Mouse (Mus musculus) midbrain, embryonic 14.5 days (tissue): ENCODE results near the gene Xlr4c. TPM values are rescaled to one million over a fixed set of nuclear protein-coding genes. Genes with fewer than 3 reads are reported as not detected.
A peak's percentile ranks its signal among the peaks of the same experiment; 100 is the strongest.
"Not testable (repeated sequence)": the region's sequence is repeated elsewhere in the genome, so short reads cannot be mapped to it uniquely, and the experiment has no call there.

Experiments
- ATAC-seq: fragments of 200-750 bp; cut with Nextera tagmentation; 2 replicates; pipeline ENCODE4 v1.8.0; 2017; ENCODE audit warnings: moderate number of reproducible peaks, moderate library complexity; ENCODE audit not compliant: low FRiP score, low TSS enrichment
- DNase-seq: peaks from one replicate; pipeline ENCODE4 v3.0.0-alpha.2; 2015
- H3K27ac ChIP-seq: fragments of 300-500 bp; sonication (generic); replicated peaks from 2 replicates; pipeline ENCODE4 v1.5.1; 2014; ENCODE audit warnings: mild to moderate bottlenecking, low read depth, low read length, moderate library complexity
- H3K27me3 ChIP-seq: fragments of 300-500 bp; sonication (generic); 2 replicates; pipeline ENCODE4 v1.6.1; 2014; ENCODE audit warnings: low read length, control low read depth, mixed read lengths; ENCODE audit not compliant: control insufficient read depth, insufficient read depth
- H3K36me3 ChIP-seq: fragments of 300-500 bp; sonication (generic); 2 replicates; pipeline ENCODE4 v1.6.1; 2014; ENCODE audit warnings: low read length, control low read depth; ENCODE audit not compliant: control insufficient read depth, insufficient read depth
- H3K4me1 ChIP-seq: fragments of 300-500 bp; sonication (generic); 2 replicates; pipeline ENCODE4 v1.6.1; 2014; ENCODE audit warnings: mild to moderate bottlenecking, antibody characterized with exemption, low read length, control low read depth; ENCODE audit not compliant: control insufficient read depth, insufficient read depth
- H3K4me2 ChIP-seq: fragments of 300-500 bp; sonication (generic); 2 replicates; pipeline ENCODE4 v1.6.1; 2014; ENCODE audit warnings: mild to moderate bottlenecking, low read length, moderate library complexity
- H3K4me3 ChIP-seq: fragments of 300-500 bp; sonication (generic); replicated peaks from 2 replicates; pipeline ENCODE4 v1.5.1; 2014; ENCODE audit warnings: low read depth, low read length
- H3K9ac ChIP-seq: fragments of 300-500 bp; sonication (generic); replicated peaks from 2 replicates; pipeline ENCODE4 v1.6.1; 2014; ENCODE audit warnings: mild to moderate bottlenecking, low read length, moderate library complexity
- H3K9me3 ChIP-seq: fragments of 300-500 bp; sonication (generic); 2 replicates; pipeline ENCODE4 v1.6.1; 2016; ENCODE audit warnings: low read length, control low read depth, mixed read lengths; ENCODE audit not compliant: control insufficient read depth
- WGBS: fragments of 180-500 bp; shearing (Covaris S2); extraction: QIAGEN DNeasy Blood & Tissue Kit; methylation state at CpG from one replicate; pipeline ENCODE4 v1.1.7; 2014; 5-methylcytosine and 5-hydroxymethylcytosine counted together
- polyA plus RNA-seq: library from polyadenylated mRNA; unstranded; fragments of >200 nt; fragmentation: Nextera tagmentation; extraction: Ambion mirVana; gene quantifications from 2 replicates; pipeline ENCODE4 v1.2.1, GENCODE M21; 2014

Gene Xlr4c
- polyA plus RNA-seq, result 0.28 TPM in 1 of 2 replicates, not detected in the other

- not testable (repeated sequence) for H3K9me3 ChIP-seq, H3K27ac ChIP-seq, DNase-seq, H3K4me3 ChIP-seq, H3K36me3 ChIP-seq, H3K4me2 ChIP-seq, ATAC-seq, H3K27me3 ChIP-seq, H3K4me1 ChIP-seq, H3K9ac ChIP-seq
- 88% methylated on average over 12 of the region's 14 CpGs for WGBS
Measured at GRCm38 (mm10) chrX:73242821-73243325, at the start of gene Xlr4c. Gene Xlr4c, minus strand, starts transcription at chrX:73243130.

DNA sequence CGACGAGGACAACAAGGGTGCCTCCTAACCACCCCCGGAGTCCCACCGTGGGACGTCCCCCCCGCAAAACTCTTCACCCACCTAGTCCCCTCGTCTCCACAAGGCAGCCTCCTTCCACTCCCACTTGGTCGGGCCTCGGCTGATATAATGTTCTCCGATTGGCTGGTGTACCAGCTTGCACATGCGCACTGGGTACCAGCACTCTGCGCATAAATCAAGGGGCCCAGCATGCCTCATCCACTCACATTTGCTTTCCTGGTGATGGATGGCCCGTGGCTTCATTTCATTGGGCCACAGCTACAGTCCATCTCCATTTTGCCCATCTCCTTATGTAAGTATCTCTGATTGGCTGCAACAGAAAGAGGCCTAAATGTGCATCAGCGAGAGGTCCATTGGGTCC lies 22.3 kb upstream of the Xlr4c start, which contains the start of gene Xlr3c:
Gene Xlr3c, minus strand, starts transcription at position 121 of the 400 bp plus-strand sequence.
- not testable (repeated sequence) for H3K27ac ChIP-seq, H3K4me2 ChIP-seq, ATAC-seq, H3K4me3 ChIP-seq, H3K4me1 ChIP-seq, DNase-seq, H3K36me3 ChIP-seq, H3K9me3 ChIP-seq, H3K9ac ChIP-seq, H3K27me3 ChIP-seq
- 90% methylated on average over 14 of the region's 14 CpGs for WGBS

DNA sequence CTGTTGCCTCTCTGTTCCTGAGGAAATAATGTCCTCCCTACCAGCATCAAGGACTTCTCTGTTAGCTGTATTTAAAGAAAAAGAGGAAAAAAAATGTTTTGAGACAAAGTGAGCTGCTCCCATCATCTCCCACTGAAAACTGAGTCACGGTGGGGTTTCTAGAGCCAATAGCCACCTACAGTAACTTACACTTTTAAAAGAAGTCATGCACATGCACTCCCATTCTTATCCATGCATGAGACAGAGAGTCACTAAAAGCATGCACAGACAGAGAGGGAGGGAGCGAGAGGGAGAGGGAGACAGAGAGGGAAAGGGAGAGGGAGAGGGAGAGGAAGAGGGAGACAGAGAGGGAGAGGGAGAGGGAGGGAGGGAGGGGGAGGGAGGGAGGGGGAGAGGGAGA lies 19.5 kb upstream of the Xlr4c start:
- 89% methylated on average over 1 of the region's 2 CpGs for WGBS
- ATAC-seq, H3K4me3 ChIP-seq, H3K9ac ChIP-seq, H3K27ac ChIP-seq, H3K4me1 ChIP-seq, DNase-seq, H3K36me3 ChIP-seq, H3K27me3 ChIP-seq, H3K4me2 ChIP-seq, H3K9me3 ChIP-seq: not testable (repeated sequence)

- ATAC-seq (no peak), DNase-seq (no peak)
- peak overlapping the region; percentile 72 for H3K9ac ChIP-seq
- H3K27me3 ChIP-seq, result no peaks in the 10 kb centered on the region
- WGBS, result 19% methylated on average over 3 of the region's 3 CpGs
- H3K27ac ChIP-seq, result peak overlapping the region; percentile 92
- peak overlapping the region; percentile 57 for H3K4me3 ChIP-seq
- no peaks in the 10 kb centered on the region for H3K4me1 ChIP-seq
- no peaks in the 10 kb centered on the region for H3K9me3 ChIP-seq
- H3K4me2 ChIP-seq, result peak overlapping the region; percentile 58
- no peaks in the 10 kb centered on the region for H3K36me3 ChIP-seq
Measured at GRCm38 (mm10) chrX:73229288-73229687, 13.6 kb downstream of the Xlr4c start.

DNA sequence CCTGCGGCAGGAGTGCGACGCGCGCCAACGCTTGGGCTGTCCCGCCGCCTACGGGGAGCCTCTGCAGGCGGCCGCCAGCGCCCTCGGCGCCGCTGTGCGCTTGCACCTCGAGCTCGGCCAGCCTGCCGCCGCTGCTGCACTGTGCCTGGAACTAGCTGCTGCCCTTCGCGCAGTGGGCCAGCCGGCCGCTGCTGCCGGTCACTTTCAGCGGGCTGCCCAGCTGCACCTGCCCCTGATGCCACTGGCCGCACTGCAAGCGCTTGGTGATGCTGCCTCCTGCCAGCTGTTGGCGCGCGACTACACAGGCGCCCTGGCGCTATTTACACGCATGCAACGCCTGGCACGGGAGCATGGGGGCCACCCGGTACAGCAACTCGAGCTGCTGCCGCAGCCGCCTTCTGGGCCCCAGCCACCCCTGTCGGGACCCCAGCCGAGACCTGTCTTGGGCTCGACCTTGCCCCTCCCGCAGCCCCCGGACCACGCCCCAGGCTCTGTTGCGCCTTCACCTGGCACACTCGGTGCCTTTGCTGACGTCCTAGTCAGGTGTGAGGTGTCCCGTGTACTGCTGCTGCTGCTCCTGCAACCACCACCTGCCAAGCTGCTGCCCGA lies 14.2 kb downstream of the Xlr4c start:
- WGBS, result 21% methylated on average over 40 of the region's 51 CpGs
- no peaks in the 10 kb centered on the region for H3K36me3 ChIP-seq
- H3K4me3 ChIP-seq, result peak overlapping the region; percentile 57
- no peaks in the 10 kb centered on the region for H3K9me3 ChIP-seq
- H3K9ac ChIP-seq, result peak overlapping the region; percentile 72
- peak; percentile 76 for DNase-seq
- no peaks in the 10 kb centered on the region for H3K4me1 ChIP-seq
- no peaks in the 10 kb centered on the region for H3K27me3 ChIP-seq
- ATAC-seq, result peak; percentile 72
- peak overlapping the region; percentile 92 for H3K27ac ChIP-seq
- peak overlapping the region; percentile 58 for H3K4me2 ChIP-seq

DNA sequence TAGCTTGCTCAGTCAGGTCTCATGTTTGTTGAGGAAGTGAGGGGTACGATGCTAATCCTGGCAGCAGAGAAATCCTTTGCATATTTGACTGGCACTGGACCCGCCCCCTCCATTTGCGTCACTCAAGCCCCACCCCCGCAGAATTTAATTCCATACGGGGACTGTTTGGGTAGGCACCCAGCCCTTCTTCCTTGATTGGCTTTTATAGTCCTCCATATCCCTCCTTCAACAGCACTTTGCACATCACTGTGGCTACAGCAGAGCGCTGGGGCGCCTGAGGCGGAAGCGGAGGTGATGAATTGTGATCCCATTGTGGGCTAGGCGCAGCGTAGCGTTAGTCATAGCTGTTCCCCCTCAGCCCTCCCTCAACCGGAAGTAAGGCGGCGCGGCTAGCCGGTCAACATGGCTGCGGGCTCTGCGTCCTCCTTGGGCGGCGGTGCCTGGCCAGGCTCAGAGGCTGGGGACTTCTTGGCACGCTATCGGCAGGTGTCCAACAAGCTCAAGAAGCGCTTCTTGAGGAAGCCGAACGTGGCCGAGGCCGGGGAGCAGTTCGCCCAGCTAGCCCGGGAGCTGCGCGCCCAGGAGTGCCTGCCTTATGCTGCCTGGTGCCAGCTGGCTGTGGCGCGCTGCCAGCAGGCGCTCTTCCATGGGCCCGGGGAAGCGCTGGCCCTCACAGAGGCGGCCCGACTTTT lies 14.9 kb downstream of the Xlr4c start, which contains the start of gene F8a:
Gene F8a, plus strand, starts transcription at position 378 of the 692 bp plus-strand sequence.
- WGBS, result 24% methylated on average over 39 of the region's 39 CpGs

GRCm38 (mm10) chrX:73225365-73225764 lies 17.6 kb downstream of the Xlr4c start:
- ATAC-seq (no peak), DNase-seq (no peak)
- 56% methylated on average over 1 of the region's 1 CpGs for WGBS
- no peak overlapping the region for H3K4me3 ChIP-seq
- no peak overlapping the region for H3K4me2 ChIP-seq
- H3K9me3 ChIP-seq, result no peaks in the 10 kb centered on the region
- H3K4me1 ChIP-seq, result no peaks in the 10 kb centered on the region
- no peak overlapping the region for H3K27ac ChIP-seq
- H3K36me3 ChIP-seq, result no peaks in the 10 kb centered on the region
- no peak overlapping the region for H3K9ac ChIP-seq
- no peaks in the 10 kb centered on the region for H3K27me3 ChIP-seq

More for the DNA sequence above, 14.9 kb downstream of the Xlr4c start, which contains the start of gene F8a:
- no peaks in the 10 kb centered on the region for H3K9me3 ChIP-seq
- DNase-seq (peak; percentile 88), ATAC-seq (peak; percentile 94)
- H3K36me3 ChIP-seq, result no peaks in the 10 kb centered on the region
- no peaks in the 10 kb centered on the region for H3K27me3 ChIP-seq
- peak within 1 kb of the TSS; percentile 72 for H3K9ac ChIP-seq
- peak within 1 kb of the TSS; percentile 58 for H3K4me2 ChIP-seq
- peak within 1 kb of the TSS; percentile 57 for H3K4me3 ChIP-seq
- peak within 1 kb of the TSS; percentile 92 for H3K27ac ChIP-seq
- H3K4me1 ChIP-seq, result no peaks in the 10 kb centered on the region

DNA sequence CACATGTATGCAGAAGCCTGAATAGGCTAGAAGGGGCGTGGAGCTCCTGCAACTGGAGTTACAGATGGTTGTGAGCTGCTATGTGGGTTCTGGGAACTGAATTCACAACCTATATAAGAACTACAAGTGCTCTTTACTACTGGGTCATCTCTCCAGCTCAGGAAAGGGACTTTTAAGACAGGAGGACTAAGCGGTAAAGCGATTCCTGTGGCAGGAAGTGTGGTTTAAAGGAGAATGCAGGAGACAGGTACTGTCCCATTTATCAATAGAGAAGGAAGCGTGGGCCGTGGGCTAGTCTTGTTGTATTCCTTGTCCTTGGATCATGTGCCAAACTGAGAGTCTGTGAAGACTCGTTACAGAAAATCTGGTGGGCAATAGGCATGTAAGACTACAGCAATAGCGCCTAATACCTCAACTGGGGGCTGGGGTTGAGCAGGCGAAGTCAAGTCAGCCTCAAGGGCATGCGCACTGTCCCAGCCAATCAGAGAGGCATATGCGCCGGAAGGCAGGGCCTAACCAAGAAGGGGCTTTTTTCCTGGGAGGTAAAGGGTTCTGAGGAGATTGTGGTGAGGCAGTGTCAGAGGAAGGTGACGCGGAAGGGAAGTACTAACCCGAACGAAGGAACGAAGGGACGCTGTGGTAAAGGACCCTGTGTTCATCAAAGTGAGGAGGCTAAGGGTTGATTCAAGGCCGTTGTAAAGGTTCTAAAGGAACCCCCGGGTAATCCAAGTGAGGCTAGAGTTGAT lies 28.9 kb downstream of the Xlr4c start, which contains the start of gene Xlr4b:
Gene Xlr4b, plus strand, starts transcription at position 515 of the 746 bp plus-strand sequence.
- H3K27me3 ChIP-seq, DNase-seq, H3K4me3 ChIP-seq, H3K9me3 ChIP-seq, H3K9ac ChIP-seq, H3K4me1 ChIP-seq, H3K4me2 ChIP-seq, H3K36me3 ChIP-seq, H3K27ac ChIP-seq, ATAC-seq: not testable (repeated sequence)
- 80% methylated on average over 13 of the region's 19 CpGs for WGBS
